9 mouse cellular contexts compared by ENCODE assay signal in the genomic region with DNA sequence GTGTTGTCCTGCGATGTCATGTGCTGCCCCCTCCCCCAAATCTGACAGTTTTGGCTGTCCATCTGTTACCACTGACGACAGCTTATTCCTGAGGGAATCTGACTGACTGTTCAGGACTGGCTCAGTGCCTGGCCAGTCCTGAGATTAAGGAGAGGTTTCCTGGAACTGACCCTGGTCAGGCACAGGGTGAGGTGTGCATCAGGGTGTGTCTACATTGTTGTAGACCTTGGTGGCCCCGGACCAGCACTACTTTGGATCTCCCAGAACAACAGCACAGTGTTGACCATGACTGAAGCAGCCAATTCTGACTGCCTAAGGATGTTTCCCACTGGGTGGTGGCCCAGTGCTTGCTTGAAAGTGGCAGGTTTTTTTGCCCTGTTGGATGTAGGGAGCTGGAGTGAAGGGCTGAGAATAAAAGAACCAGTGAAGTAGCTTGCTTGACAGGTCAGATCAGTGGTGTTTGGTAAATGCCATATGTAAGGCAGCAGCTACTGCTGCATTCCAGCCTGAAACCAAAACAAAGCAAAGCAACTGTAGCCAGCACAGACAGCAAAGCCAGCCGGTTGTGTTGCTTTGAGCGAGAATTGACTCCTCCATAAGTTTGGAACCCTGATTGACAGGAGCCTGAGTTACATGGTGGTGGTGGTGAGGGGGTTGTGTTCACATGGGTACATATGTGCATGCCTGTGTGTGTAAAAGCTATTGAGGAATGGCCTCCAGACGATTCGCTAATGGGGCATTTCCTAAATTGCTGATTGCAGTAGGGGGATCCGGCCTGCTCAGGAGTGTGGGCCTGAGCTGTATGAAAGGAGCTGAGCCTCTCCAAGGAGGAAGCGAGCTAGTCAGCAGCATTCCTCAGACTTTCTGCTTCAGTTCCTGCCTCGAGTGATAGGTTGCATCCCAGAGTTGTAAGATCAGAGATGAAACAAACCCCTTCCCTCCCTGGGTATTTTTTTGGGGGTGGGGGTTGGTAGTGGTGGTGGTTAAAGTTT. TPM values are rescaled to one million over a fixed set of nuclear protein-coding genes. Genes with fewer than 3 reads are reported as not detected.
DNase-seq lines count a peak whose midpoint lies in the region; ATAC-seq and TF ChIP-seq lines count a peak whose summit lies in the region.
"Had no signal": no experiment of that assay in that cellular context is flagged by ENCODE, and none has a peak within 500 bp of the region (broad histone marks: within the 10 kb centered on the region; RNA-seq: fewer than 3 reads in every experiment).

No protein-coding gene starts in this region.

- no peak for TF ChIP-seq CTCF in midbrain, postnatal 0 days (IDR thresholded peaks at IDR 0.05)

- no peak overlapping the region for H3K27ac ChIP-seq in midbrain, postnatal 0 days (ENCODE audit: low read depth, low read length)
- H3K27ac ChIP-seq: macrophage had no signal

- no peaks in the 10 kb centered on the region for H3K27me3 ChIP-seq in midbrain, postnatal 0 days (ENCODE audit: insufficient read depth, low read length)

- no peak overlapping the region for H3K4me2 ChIP-seq in midbrain, postnatal 0 days (ENCODE audit: low read depth, low read length, poor library complexity, severe bottlenecking)

- H3K36me3 ChIP-seq in midbrain, postnatal 0 days (ENCODE audit: insufficient read depth, low read length) = no peaks in the 10 kb centered on the region; the same call in 1 of the 2 replicates

- no peak overlapping the region for H3K4me3 ChIP-seq in midbrain, postnatal 0 days (ENCODE audit: low read depth, low read length)

- WGBS in midbrain, postnatal 0 days = 63% methylated on average over 10 of the region's 10 CpGs

- 0 out of 2 replicates have a peak, but pooled peaks have one; percentile 16 for ATAC-seq in midbrain, postnatal 0 days (ENCODE audit: low FRiP score)

- no peak overlapping the region for H3K9ac ChIP-seq in midbrain, postnatal 0 days (replicated peaks; ENCODE audit: low read length, poor library complexity, severe bottlenecking)

- DNase-seq in kidney, adult 11 months = peak; percentile 11
- DNase-seq in kidney, adult 18-20 months = no peak
- peak; percentile 49 for DNase-seq in heart, adult 8-10 months (ENCODE audit: low spot score)
- peak; percentile 18 for DNase-seq in kidney, adult 9 months
- DNase-seq in midbrain, postnatal 0 days (ENCODE audit: low spot score) = peak; percentile 66
- no peak for DNase-seq in yolk sac, embryonic 10.5 days (ENCODE audit: low spot score)
- no peak for DNase-seq in left cerebral cortex, postnatal 25 days (ENCODE audit: low spot score in 2 of 2)
- DNase-seq in B cell, adult 2 months = no peak

- H3K4me1 ChIP-seq in midbrain, postnatal 0 days (ENCODE audit: insufficient read depth, low read length) = no peaks in the 10 kb centered on the region

- intact Hi-C loops in left cerebral cortex, postnatal 25 days (cut with DNase I) = no loop called here

- no peaks in the 10 kb centered on the region for H3K9me3 ChIP-seq in midbrain, postnatal 0 days (ENCODE audit: low read length)

RNA-seq across cellular contexts. Expression of a gene that starts 8.9 kb away (rescaled TPM):
- total RNA-seq in heart, adult 8-10 months (2022) = 1 to 10 TPM; 3.8 to 8.4 (median 5.4) TPM
- 10.6 and 13.2 TPM in 2 replicates for total RNA-seq in midbrain, postnatal 0 days (2014; rRNA removed)
- 6.3 TPM in 2 replicates for polyA plus RNA-seq in midbrain, postnatal 0 days (2015; fragmentation: Nextera tagmentation; extraction: Ambion mirVana)
- total RNA-seq in left cerebral cortex, postnatal 25 days (2021) = 10 to 100 TPM; 28.2 to 34.0 TPM

Comparison
In these comparisons a context has a peak if more than half of its experiments do, and no peak if none do; other contexts are left out.
1. DNase-seq: peak in kidney, adult 11 months (single experiment), heart, adult 8-10 months (single experiment), kidney, adult 9 months (single experiment) and midbrain, postnatal 0 days (single experiment); none in kidney, adult 18-20 months (single experiment), yolk sac, embryonic 10.5 days (single experiment), left cerebral cortex, postnatal 25 days (0 of 2) and B cell, adult 2 months (0 of 2).